In the genomic region with DNA sequence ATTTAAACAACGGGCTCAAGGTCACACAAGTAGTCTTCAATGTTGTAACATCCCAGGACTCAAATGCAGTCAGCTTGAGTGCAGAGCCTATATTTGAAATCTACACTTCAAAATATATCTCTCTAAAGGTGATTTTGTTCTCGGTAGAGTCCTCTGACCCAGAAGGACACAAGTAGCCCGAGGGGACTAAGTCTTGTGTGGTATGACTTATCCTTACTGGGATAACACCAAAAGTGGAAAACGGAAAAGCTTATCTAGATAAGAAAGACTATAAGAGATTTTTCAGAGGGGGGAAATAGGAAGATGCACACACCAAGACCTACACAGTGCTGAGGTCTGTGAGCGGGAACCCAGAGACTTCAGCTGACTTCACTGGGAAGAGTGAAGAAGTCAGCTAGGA, we compare ENCODE assay signal across 19 mouse cellular contexts. TPM values are rescaled to one million over a fixed set of nuclear protein-coding genes. Genes with fewer than 3 reads are reported as not detected.
DNase-seq lines count a peak whose midpoint lies in the region; ATAC-seq lines count a peak whose summit lies in the region.
"Had no signal": no experiment of that assay in that cellular context is flagged by ENCODE, and none has a peak within 500 bp of the region (broad histone marks: within the 10 kb centered on the region; RNA-seq: fewer than 3 reads in every experiment).

1600015I10Rik (plus strand) TSS at position 301 of the 400 bp plus-strand sequence.

- ATAC-seq in heart, embryonic 11.5 days (replicated peaks; ENCODE audit: insufficient number of reproducible peaks, low FRiP score, low TSS enrichment): no peak
- ATAC-seq: activated CD4-positive, CD25-positive, alpha-beta regulatory T cell, adult 4 months; CD4-positive, CD25-positive, alpha-beta regulatory T cell, adult 4 months; Patski had no signal

- H3K27me3 ChIP-seq in heart, embryonic 10.5 days (ENCODE audit: insufficient read depth, poor library complexity, severe bottlenecking): no peaks in the 10 kb centered on the region
- H3K27me3 ChIP-seq in heart, embryonic 11.5 days (ENCODE audit: control insufficient read depth, insufficient read depth, low read length): no peaks in the 10 kb centered on the region
- H3K27me3 ChIP-seq: Patski had no signal

- H3K27ac ChIP-seq in heart, embryonic 10.5 days: no peak within 1 kb of the TSS
- no peak within 1 kb of the TSS for H3K27ac ChIP-seq in heart, embryonic 11.5 days (ENCODE audit: low read depth, low read length)

- H3K4me1 ChIP-seq in heart, embryonic 10.5 days: peaks cover 10% of the 10 kb centered on the region; the same call in 1 of the 2 replicates
- H3K4me1 ChIP-seq in heart, embryonic 11.5 days (ENCODE audit: control insufficient read depth, insufficient read depth, low read length): no peaks in the 10 kb centered on the region

- no peaks in the 10 kb centered on the region for H3K9me3 ChIP-seq in heart, embryonic 10.5 days
- no peaks in the 10 kb centered on the region for H3K9me3 ChIP-seq in heart, embryonic 11.5 days (replicated peaks; ENCODE audit: control insufficient read depth, low read length)
- H3K9me3 ChIP-seq: G1E had no signal

- WGBS in heart, embryonic 10.5 days: 80% methylated on average over 5 of the region's 5 CpGs
- WGBS in heart, embryonic 11.5 days (ENCODE audit: insufficient replicate concordance): 82% methylated on average over 5 of the region's 5 CpGs

- H3K4me3 ChIP-seq in heart, embryonic 10.5 days: no peak within 1 kb of the TSS
- no peak within 1 kb of the TSS for H3K4me3 ChIP-seq in heart, embryonic 11.5 days (ENCODE audit: low read depth, low read length)

- H3K9ac ChIP-seq in heart, embryonic 11.5 days (ENCODE audit: low read depth, low read length): no peak within 1 kb of the TSS

- H3K4me2 ChIP-seq in heart, embryonic 11.5 days: no peak within 1 kb of the TSS

- DNase-seq in heart, embryonic 10.5 days (ENCODE audit: low spot score): peak; percentile 11
- DNase-seq: adrenal gland, adult 2 months; adrenal gland, adult 8-10 months; adrenal gland, postnatal 10 days; adrenal gland, postnatal 14 days; adrenal gland, postnatal 25 days; adrenal gland, postnatal 36 days; B cell, adult 2 months; cerebellum, adult 11 months; cerebellum, adult 11-12 months; cerebellum, adult 18-20 months; cerebellum, adult 2 months had no signal

- H3K36me3 ChIP-seq in heart, embryonic 10.5 days: no peaks in the 10 kb centered on the region
- H3K36me3 ChIP-seq in heart, embryonic 11.5 days (ENCODE audit: control insufficient read depth, insufficient read depth, low read length): no peaks in the 10 kb centered on the region
- H3K36me3 ChIP-seq: G1E had no signal

RNA-seq across cellular contexts. Expression of gene 1600015I10Rik, which starts in this region (rescaled TPM):
- polyA plus RNA-seq in heart, embryonic 10.5 days (2016; fragmentation: Nextera tagmentation; extraction: Ambion mirVana): 0.05 TPM in 1 of 2 replicates, not detected in the other
- 0.08 and 0.14 TPM in 2 replicates for polyA plus RNA-seq in heart, embryonic 11.5 days (2014; fragmentation: Nextera tagmentation; extraction: Ambion mirVana)
- polyA plus RNA-seq: activated CD4-positive, CD25-positive, alpha-beta regulatory T cell, adult 4 months; adrenal gland, adult 2 months; brain, embryonic 14.5 days; C2C12; CD4-positive, CD25-positive, alpha-beta regulatory T cell, adult 4 months; cerebellum, adult 2 months; G1E; Patski had no signal

Comparison
In these comparisons a context has a peak if more than half of its experiments do, and no peak if none do; other contexts are left out.
1. Peak in DNase-seq in heart, embryonic 10.5 days; RNA of the gene not detected or under 1 TPM.